Mouse (Mus musculus): ENCODE measurements at regions not wholly inside any gene's neighbourhood (a gene's known extent, or its start where the extent isn't known, plus 50 kb on each side); places are given as distances from the start of the nearest gene placed in this dataset.

DNA sequence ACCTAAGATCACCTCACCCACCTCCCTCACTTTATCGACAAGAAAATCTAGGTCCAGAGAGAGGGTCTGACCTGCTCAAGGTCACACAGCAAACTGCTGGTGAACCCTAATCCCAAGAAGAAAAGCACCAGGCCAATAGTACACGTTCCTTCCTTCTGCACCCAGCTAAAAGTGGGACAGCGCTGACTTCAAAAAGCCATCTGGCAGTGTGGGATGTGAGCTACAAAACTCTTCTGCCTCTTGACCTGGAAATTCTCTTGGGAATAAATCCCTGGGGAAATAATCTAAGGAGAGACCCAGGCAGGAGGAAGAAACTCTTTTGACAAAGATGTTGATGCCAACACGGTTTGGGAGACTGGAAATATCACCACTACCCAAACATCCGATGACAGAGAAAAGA lies 175.4 kb downstream of the Cct6b start:
- no peak for DNase-seq (ENCODE audit: low read depth, low spot score)

GRCm38 (mm10) chr11:82579841-82580415 lies 184.2 kb downstream of the Cct6b start:
- no peak for DNase-seq (ENCODE audit: low read depth, low spot score)

- no peak for DNase-seq (ENCODE audit: low read depth, low spot score)
These were observed 187.3 kb downstream of the Tmem132e start for GRCm38 (mm10) chr11:82576019-82576418.

DNA sequence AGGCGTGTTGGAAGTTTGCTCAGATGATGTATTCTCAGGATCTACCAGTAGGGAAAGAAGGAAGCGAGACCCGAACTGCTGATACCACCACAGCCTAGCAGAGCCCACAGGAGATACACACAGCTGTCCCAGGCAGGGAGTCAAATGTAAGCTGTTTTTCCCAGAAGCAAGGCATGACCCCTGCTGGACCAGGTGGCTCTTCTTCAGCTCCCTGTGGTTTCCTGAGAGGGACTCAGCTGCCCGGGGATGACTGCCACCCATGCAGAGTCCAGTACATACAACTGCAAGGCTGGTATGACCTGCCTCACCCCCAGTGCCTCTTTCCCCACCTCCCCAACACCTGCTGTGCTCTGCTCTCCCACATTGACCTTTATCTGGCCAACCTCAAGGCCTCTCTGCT lies 184.4 kb downstream of the Tmem132e start:
- DNase-seq (ENCODE audit: low read depth, low spot score): no peak

DNA sequence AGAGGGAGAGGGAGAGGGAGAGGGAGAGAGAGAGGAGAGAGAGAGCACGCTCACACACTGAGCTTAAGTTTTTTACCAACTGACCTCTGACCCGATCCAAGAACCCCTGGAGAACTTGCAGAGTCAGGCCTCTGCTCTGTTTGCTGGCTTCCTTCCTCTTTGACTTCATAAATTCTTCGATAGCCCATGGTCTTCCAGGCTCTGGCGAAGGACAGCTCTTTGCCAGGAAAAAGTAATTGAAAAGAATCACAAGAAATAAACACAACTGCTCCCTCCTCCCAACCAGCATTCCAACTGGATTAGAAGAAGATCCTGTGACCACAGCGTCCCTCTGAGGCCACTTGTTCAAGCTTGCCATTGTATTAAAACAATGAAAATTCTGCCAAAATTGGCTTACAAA lies 182.8 kb downstream of the Tmem132e start:
- DNase-seq (ENCODE audit: low read depth, low spot score): peak; percentile 50

DNA sequence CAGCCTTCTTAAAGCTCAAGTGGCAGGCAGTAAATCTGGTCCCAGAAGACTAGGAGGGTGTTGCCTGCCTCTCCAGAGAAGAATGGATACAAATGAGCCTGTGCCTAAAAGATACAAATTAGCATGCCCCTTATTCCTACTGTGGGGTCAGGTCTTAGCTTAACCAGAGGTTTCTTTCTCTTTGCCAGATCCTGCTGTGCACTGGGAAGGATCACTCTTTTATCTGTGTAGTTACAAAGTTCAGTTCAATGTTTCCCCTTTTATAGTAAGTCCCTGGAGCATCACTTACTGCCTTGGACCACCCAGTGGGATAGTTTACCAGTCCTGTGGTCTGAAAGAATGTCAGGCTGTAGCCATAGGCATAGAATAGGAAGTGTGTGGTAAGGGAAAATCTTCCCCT lies 181.1 kb downstream of the Tmem132e start:
- DNase-seq (ENCODE audit: low read depth, low spot score): no peak

DNA sequence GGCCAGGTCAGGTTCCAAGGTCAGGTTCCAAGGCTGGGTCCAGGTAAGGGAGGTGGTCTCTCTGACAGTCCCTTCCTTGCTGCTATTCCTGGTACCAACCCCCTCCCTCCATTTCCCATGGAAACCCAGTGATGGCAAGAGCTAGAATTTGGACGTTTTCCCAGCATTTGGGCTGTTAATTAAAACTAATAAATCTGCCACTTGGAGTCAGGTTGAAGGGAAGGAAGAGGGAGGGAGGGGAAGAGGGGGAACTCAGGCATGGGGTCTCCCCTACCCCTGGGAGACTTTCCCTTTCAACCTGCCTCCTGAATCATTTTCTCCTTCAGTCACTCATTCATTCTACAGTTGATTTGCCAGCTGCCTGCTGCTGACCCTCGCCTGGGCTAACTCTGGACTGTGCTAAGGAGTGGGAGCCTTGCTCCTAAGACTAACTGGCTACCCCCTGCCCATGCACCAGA lies 179.5 kb downstream of the Tmem132e start:
- no peak for DNase-seq (ENCODE audit: low read depth, low spot score)

GRCm38 (mm10) chr11:82567014-82567685 lies 178.4 kb downstream of the Tmem132e start:
- peak; percentile 10 for DNase-seq (ENCODE audit: low read depth, low spot score)

DNA sequence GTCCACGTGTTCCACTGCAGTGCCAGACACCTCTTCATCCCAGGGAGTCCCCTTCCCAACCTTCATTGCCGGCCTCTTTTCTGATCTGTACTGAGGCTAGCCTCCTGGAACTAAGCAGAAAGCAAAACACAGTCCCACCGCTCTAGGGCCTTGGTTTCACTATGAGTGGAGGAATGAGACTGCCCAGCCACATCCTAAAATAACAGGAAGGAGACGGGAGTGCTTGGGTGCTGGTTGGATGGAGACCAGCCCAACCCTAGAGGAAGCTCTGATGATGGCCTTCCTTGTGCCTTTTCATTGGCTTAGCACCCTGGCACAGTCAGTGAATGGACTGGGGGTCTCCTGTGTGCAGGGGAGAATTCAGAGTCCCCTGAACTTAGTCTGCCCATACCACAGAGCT lies 177.4 kb downstream of the Tmem132e start:
- DNase-seq (ENCODE audit: low read depth, low spot score): peak; percentile 11

GRCm38 (mm10) chr11:82564181-82564580 lies 175.5 kb downstream of the Tmem132e start:
- no peak for DNase-seq (ENCODE audit: low read depth, low spot score)

DNA sequence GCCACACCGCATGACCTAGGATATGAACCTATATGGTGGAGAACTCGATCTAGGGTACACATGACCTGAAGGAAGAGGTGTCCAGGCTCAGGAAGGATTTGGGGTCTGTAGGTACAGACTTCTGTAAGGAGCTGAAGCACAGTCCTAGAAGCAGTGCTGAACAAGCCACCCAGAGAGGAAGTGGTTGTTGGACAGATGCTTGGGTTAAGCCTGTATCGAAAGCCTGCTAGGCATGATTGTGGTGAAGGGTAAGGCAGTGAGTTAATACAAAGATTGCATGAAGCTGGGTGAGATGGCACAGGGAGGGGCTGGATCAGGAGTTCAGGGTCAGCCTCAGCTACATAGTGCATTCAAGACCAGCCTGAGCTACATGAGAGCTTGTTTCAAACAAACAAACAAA lies 153.3 kb downstream of the Tmem132e start:
- no peak for DNase-seq (ENCODE audit: low read depth, low spot score)

- DNase-seq (ENCODE audit: low read depth, low spot score): no peak
These were observed 152.7 kb downstream of the Tmem132e start for GRCm38 (mm10) chr11:82541376-82541775.

GRCm38 (mm10) chr11:82537931-82538330 lies 149.2 kb downstream of the Tmem132e start:
- no peak for DNase-seq (ENCODE audit: low read depth, low spot score)

GRCm38 (mm10) chr11:82523200-82523802 lies 134.6 kb downstream of the Tmem132e start:
- no peak for DNase-seq (ENCODE audit: low read depth, low spot score)

DNA sequence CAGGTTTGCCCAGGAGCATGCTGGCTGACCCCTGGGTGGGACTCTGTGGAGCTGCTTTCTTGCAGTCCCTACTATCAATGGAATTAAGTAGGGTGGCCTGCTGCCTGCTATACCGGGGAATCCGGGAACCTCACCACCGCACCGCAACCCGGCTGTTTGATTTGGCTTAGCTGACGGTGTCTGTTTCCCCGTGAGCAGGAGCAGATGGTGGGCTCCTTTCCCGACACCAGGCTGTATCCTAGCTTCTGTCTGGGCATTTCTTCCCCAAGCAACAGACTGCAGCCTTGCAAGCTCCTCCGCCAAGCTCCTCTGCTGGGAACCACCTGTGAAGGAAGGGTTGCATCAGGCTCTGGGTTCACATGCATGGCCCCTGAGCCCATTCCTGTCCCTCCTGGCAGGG lies 132.7 kb downstream of the Tmem132e start:
- DNase-seq (ENCODE audit: low read depth, low spot score): no peak

- DNase-seq (ENCODE audit: low read depth, low spot score): no peak
These were observed 130.0 kb downstream of the Tmem132e start for GRCm38 (mm10) chr11:82518691-82519090.

GRCm38 (mm10) chr11:82514526-82515144 lies 125.9 kb downstream of the Tmem132e start:
- no peak for DNase-seq (ENCODE audit: low read depth, low spot score)

DNA sequence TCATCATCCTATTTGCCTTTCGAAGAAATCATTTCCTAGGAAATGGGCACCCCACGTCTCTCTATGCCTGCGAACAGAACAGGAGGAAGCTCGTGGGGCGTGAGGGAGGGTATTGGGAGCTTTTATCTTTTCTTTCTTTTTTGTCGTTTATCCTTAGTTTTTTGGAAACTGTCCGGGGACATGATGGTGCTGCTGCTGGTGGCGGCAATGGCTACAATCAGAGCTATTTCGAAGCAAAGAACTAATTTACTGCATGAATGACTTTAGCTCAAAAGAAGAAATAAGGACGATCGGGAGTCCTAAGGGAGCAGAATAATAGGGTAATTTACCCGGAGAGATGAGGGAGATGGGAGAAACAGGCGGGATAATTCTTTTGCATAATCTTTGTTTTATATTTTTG lies 119.9 kb downstream of the Tmem132e start:
- no peak for DNase-seq (ENCODE audit: low read depth, low spot score)
